Mouse (Mus musculus) MEL (cell line): Measurements from ENCODE around the gene Gm12569. TPM values are rescaled to one million over a fixed set of nuclear protein-coding genes. Genes with fewer than 3 reads are reported as not detected.
A peak's percentile ranks its signal among the peaks of the same experiment; 100 is the strongest.

Experiments
- DNase-seq: peaks from one replicate; pipeline ENCODE4 v3.0.0; 2011; ENCODE audit warnings: low read depth, low spot score
- H3K27ac ChIP-seq: 2 replicates; pipeline ENCODE4 v1.5.1; 2012; ENCODE audit warnings: low read depth, mild to moderate bottlenecking, control low read depth, low read length, moderate library complexity; ENCODE audit not compliant: control insufficient read depth
- H3K27me3 ChIP-seq, 2 experiments: fragments of 150-350 bp in 1 of 2; sonication (generic) in 1 of 2; 2 replicates each; pipeline ENCODE4 v1.6.1; 2012; ENCODE audit warnings: low read length in 2 of 2, mild to moderate bottlenecking in 2 of 2, improper control_type of control experiment in 1 of 2, moderate library complexity in 1 of 2; ENCODE audit not compliant: insufficient read depth in 2 of 2, control insufficient read depth in 1 of 2
- H3K36me3 ChIP-seq, 2 experiments: 2 replicates each; pipeline ENCODE4 v1.6.1; 2012 to 2014; ENCODE audit warnings: low read length in 2 of 2, improper control_type of control experiment in 1 of 2, inconsistent platforms in 1 of 2, mild to moderate bottlenecking in 1 of 2; ENCODE audit not compliant: insufficient read depth in 2 of 2, control insufficient read depth in 1 of 2
- H3K4me1 ChIP-seq, 2 experiments: fragments of 150-350 bp in 1 of 2; sonication (generic) in 1 of 2; 2 replicates each; pipeline ENCODE4 v1.6.1; 2012; ENCODE audit warnings: low read length in 2 of 2, improper control_type of control experiment in 1 of 2, mild to moderate bottlenecking in 1 of 2; ENCODE audit not compliant: insufficient read depth in 2 of 2, control insufficient read depth in 1 of 2
- H3K4me3 ChIP-seq, 2 experiments: fragments of 150-350 bp in 1 of 2; sonication (generic) in 1 of 2; 2 replicates each; pipeline ENCODE4 v1.5.1; 2012; ENCODE audit warnings: low read depth in 2 of 2, low read length in 2 of 2, mild to moderate bottlenecking in 2 of 2, moderate library complexity in 2 of 2, control low read depth in 1 of 2, improper control_type of control experiment in 1 of 2; ENCODE audit not compliant: control insufficient read depth in 1 of 2, insufficient read depth in 1 of 2
- H3K79me2 ChIP-seq: 2 replicates; pipeline ENCODE4 v1.6.1; 2012; ENCODE audit warnings: mild to moderate bottlenecking, low read length, moderate library complexity; ENCODE audit not compliant: control insufficient read depth, poor library complexity, insufficient read depth
- H3K9ac ChIP-seq: 2 replicates; pipeline ENCODE4 v1.6.1; 2012; ENCODE audit warnings: low read depth, mild to moderate bottlenecking, control low read depth, low read length, moderate library complexity; ENCODE audit not compliant: control insufficient read depth, poor library complexity, severe bottlenecking
- H3K9me3 ChIP-seq: fragments of 150-350 bp; sonication (generic); replicated peaks from 2 replicates; pipeline ENCODE4 v1.6.1; 2012; ENCODE audit warnings: mild to moderate bottlenecking, low read length, improper control_type of control experiment, moderate library complexity; ENCODE audit not compliant: insufficient read depth
- BHLHE40 ChIP-seq: IDR thresholded peaks from 2 replicates; pipeline ENCODE4 v1.6.1; 2012; ENCODE audit warnings: low read depth, mild to moderate bottlenecking, inconsistent platforms, low read length, improper control_type of control experiment, borderline replicate concordance
- CHD2 ChIP-seq: IDR thresholded peaks from 2 replicates; pipeline ENCODE4 v1.6.1; 2011; ENCODE audit warnings: low read length, improper control_type of control experiment
- CTCF ChIP-seq, 3 experiments: IDR thresholded peaks in 2 of 3; conservative IDR thresholded peaks in 1 of 3; 2 replicates each; pipeline ENCODE4 v1.5.1; 2011 to 2012; ENCODE audit warnings: low read length in 3 of 3, low read depth in 2 of 3, mild to moderate bottlenecking in 2 of 3, improper control_type of control experiment in 1 of 3, inconsistent platforms in 1 of 3, mixed read lengths in 1 of 3, moderate library complexity in 1 of 3; ENCODE audit not compliant: control insufficient read depth in 1 of 3, insufficient read depth in 1 of 3, poor library complexity in 1 of 3, severe bottlenecking in 1 of 3
- E2F4 ChIP-seq: IDR thresholded peaks from 2 replicates; pipeline ENCODE4 v1.6.1; 2011; ENCODE audit warnings: low read depth, low read length, improper control_type of control experiment, borderline replicate concordance
- ELF1 ChIP-seq: IDR thresholded peaks from 2 replicates; pipeline ENCODE4 v1.6.1; 2014; ENCODE audit warnings: low read depth, mild to moderate bottlenecking, inconsistent platforms, low read length, improper control_type of control experiment, moderate library complexity
- ETS1 ChIP-seq: IDR thresholded peaks from 2 replicates; pipeline ENCODE4 v1.6.1; 2012; ENCODE audit warnings: low read depth, mild to moderate bottlenecking, inconsistent platforms, low read length, improper control_type of control experiment, moderate library complexity
- GABPA ChIP-seq: IDR thresholded peaks from 2 replicates; pipeline ENCODE4 v1.6.1; 2012; ENCODE audit warnings: low read depth, mild to moderate bottlenecking, inconsistent platforms, low read length, improper control_type of control experiment, moderate library complexity
- HCFC1 ChIP-seq: IDR thresholded peaks from 2 replicates; pipeline ENCODE4 v1.6.1; 2012; ENCODE audit warnings: low read depth, mild to moderate bottlenecking, inconsistent platforms, low read length, improper control_type of control experiment, moderate library complexity
- JUND ChIP-seq: IDR thresholded peaks from 2 replicates; pipeline ENCODE4 v1.6.1; 2011; ENCODE audit warnings: low read depth, mild to moderate bottlenecking, improper control_type of control experiment, low read length
- KAT2A ChIP-seq: conservative IDR thresholded peaks from 2 replicates; pipeline ENCODE4 v1.6.1; 2012; ENCODE audit warnings: low read depth, low read length, improper control_type of control experiment, inconsistent platforms
- MAFK ChIP-seq: IDR thresholded peaks from 2 replicates; pipeline ENCODE4 v1.6.1; 2011; ENCODE audit warnings: low read depth, mild to moderate bottlenecking, low read length, improper control_type of control experiment, borderline replicate concordance
- MAX ChIP-seq: IDR thresholded peaks from 2 replicates; pipeline ENCODE4 v1.6.1; 2011; ENCODE audit warnings: low read length, improper control_type of control experiment
- MAZ ChIP-seq: IDR thresholded peaks from 2 replicates; pipeline ENCODE4 v1.6.1; 2012; ENCODE audit warnings: low read depth, mild to moderate bottlenecking, inconsistent platforms, low read length, improper control_type of control experiment
- MEF2A ChIP-seq: IDR thresholded peaks from 2 replicates; pipeline ENCODE4 v1.6.1; 2014; ENCODE audit warnings: low read depth, mild to moderate bottlenecking, inconsistent platforms, low read length, improper control_type of control experiment; ENCODE audit not compliant: poor library complexity, insufficient replicate concordance, severe bottlenecking; ENCODE audit errors: extremely low read depth
- MXI1 ChIP-seq: IDR thresholded peaks from 2 replicates; pipeline ENCODE4 v1.6.1; 2011; ENCODE audit warnings: mild to moderate bottlenecking, low read depth, low read length, improper control_type of control experiment
- MYB ChIP-seq: IDR thresholded peaks from 2 replicates; pipeline ENCODE4 v1.6.1; 2011; ENCODE audit warnings: mild to moderate bottlenecking, low read depth, low read length, improper control_type of control experiment
- MYC ChIP-seq: IDR thresholded peaks from 2 replicates; pipeline ENCODE4 v1.6.1; 2011; ENCODE audit warnings: low read depth, mild to moderate bottlenecking, low read length, improper control_type of control experiment, moderate library complexity
- NRF1 ChIP-seq: IDR thresholded peaks from 2 replicates; pipeline ENCODE4 v1.6.1; 2014; ENCODE audit warnings: low read depth, mild to moderate bottlenecking, inconsistent platforms, low read length, improper control_type of control experiment, moderate library complexity; ENCODE audit not compliant: poor library complexity, insufficient read depth, severe bottlenecking
- POLR2A ChIP-seq, 2 experiments: IDR thresholded peaks; 2 replicates each; pipeline ENCODE4 v1.6.1; 2011 to 2012; ENCODE audit warnings: low read length in 2 of 2, mild to moderate bottlenecking in 2 of 2, control low read depth in 1 of 2, improper control_type of control experiment in 1 of 2, low read depth in 1 of 2, moderate library complexity in 1 of 2; ENCODE audit not compliant: control insufficient read depth in 1 of 2, insufficient read depth in 1 of 2, poor library complexity in 1 of 2
- POLR2AphosphoS2 ChIP-seq: IDR thresholded peaks from 2 replicates; pipeline ENCODE4 v1.6.1; 2011; ENCODE audit warnings: low read length, improper control_type of control experiment
- POLR2AphosphoS5 ChIP-seq: IDR thresholded peaks from 2 replicates; pipeline ENCODE4 v1.6.1; 2012; ENCODE audit warnings: low read depth, borderline replicate concordance, mild to moderate bottlenecking, inconsistent platforms, low read length, moderate library complexity, mixed read lengths
- RAD21 ChIP-seq: IDR thresholded peaks from 2 replicates; pipeline ENCODE4 v1.6.1; 2011; ENCODE audit warnings: mild to moderate bottlenecking, low read depth, low read length, improper control_type of control experiment
- RCOR1 ChIP-seq: IDR thresholded peaks from 2 replicates; pipeline ENCODE4 v1.6.1; 2012; ENCODE audit warnings: low read depth, mild to moderate bottlenecking, inconsistent platforms, low read length, improper control_type of control experiment
- SMC3 ChIP-seq: IDR thresholded peaks from 2 replicates; pipeline ENCODE4 v1.6.1; 2011; ENCODE audit warnings: low read depth, low read length, improper control_type of control experiment
- TAL1 ChIP-seq: IDR thresholded peaks from 2 replicates; pipeline ENCODE4 v1.6.1; 2012; ENCODE audit warnings: mild to moderate bottlenecking, inconsistent platforms, low read length, moderate library complexity, mixed read lengths
- TBP ChIP-seq: IDR thresholded peaks from 2 replicates; pipeline ENCODE4 v1.8.0; 2011; ENCODE audit warnings: low read depth, low read length, improper control_type of control experiment
- TCF12 ChIP-seq: IDR thresholded peaks from 2 replicates; pipeline ENCODE4 v1.6.1; 2014; ENCODE audit warnings: low read depth, mild to moderate bottlenecking, inconsistent platforms, low read length, improper control_type of control experiment, moderate library complexity
- UBTF ChIP-seq: IDR thresholded peaks from 2 replicates; pipeline ENCODE4 v1.6.1; 2012; ENCODE audit warnings: low read depth, mild to moderate bottlenecking, inconsistent platforms, low read length, improper control_type of control experiment, moderate library complexity, borderline replicate concordance; ENCODE audit not compliant: insufficient read depth
- USF1 ChIP-seq: IDR thresholded peaks from 2 replicates; pipeline ENCODE4 v1.6.1; 2014; ENCODE audit warnings: low read depth, mild to moderate bottlenecking, inconsistent platforms, low read length, improper control_type of control experiment, moderate library complexity
- USF2 ChIP-seq, 2 experiments: IDR thresholded peaks; 2 replicates each; pipeline ENCODE4 v1.6.1; 2011 to 2012; ENCODE audit warnings: improper control_type of control experiment in 2 of 2, low read length in 2 of 2, borderline replicate concordance in 1 of 2, inconsistent platforms in 1 of 2, low read depth in 1 of 2, mild to moderate bottlenecking in 1 of 2; ENCODE audit not compliant: insufficient read depth in 1 of 2
- ZC3H11A ChIP-seq: IDR thresholded peaks from 2 replicates; pipeline ENCODE4 v1.6.1; 2012; ENCODE audit warnings: low read depth, mild to moderate bottlenecking, inconsistent platforms, low read length, improper control_type of control experiment
- ZKSCAN1 ChIP-seq: IDR thresholded peaks from 2 replicates; pipeline ENCODE4 v1.6.1; 2012; ENCODE audit warnings: low read depth, mild to moderate bottlenecking, inconsistent platforms, low read length, improper control_type of control experiment, moderate library complexity
- ZMIZ1 ChIP-seq: IDR thresholded peaks from 2 replicates; pipeline ENCODE4 v1.6.1; 2012; ENCODE audit warnings: low read depth, mild to moderate bottlenecking, inconsistent platforms, low read length, improper control_type of control experiment, moderate library complexity
- ZNF384 ChIP-seq: IDR thresholded peaks from 2 replicates; pipeline ENCODE4 v1.6.1; 2012; ENCODE audit warnings: low read depth, mild to moderate bottlenecking, inconsistent platforms, low read length, improper control_type of control experiment
- polyA plus RNA-seq, 2 experiments: library from polyadenylated mRNA; stranded (reverse) in 1 of 2; unstranded in 1 of 2; fragments of >175 nt in 1 of 2; fragments of >200 nt in 1 of 2; gene quantifications; 2 replicates each; pipeline versions ENCODE4 v1.2.1 to v1.2.4; 2012; ENCODE audit warnings: low replicate concordance in 2 of 2, low read depth in 1 of 2; ENCODE audit not compliant: insufficient read length in 2 of 2, insufficient read depth in 1 of 2, missing spikeins in 1 of 2
- total RNA-seq: library from RNA; depleted of rRNA; stranded (reverse); fragments of 300-350 nt; gene quantifications from 2 replicates; pipeline ENCODE4 v1.2.3, GENCODE M21; 2012

Gene Gm12569
- total and polyA plus RNA-seq, 3 experiments = not detected

DNA sequence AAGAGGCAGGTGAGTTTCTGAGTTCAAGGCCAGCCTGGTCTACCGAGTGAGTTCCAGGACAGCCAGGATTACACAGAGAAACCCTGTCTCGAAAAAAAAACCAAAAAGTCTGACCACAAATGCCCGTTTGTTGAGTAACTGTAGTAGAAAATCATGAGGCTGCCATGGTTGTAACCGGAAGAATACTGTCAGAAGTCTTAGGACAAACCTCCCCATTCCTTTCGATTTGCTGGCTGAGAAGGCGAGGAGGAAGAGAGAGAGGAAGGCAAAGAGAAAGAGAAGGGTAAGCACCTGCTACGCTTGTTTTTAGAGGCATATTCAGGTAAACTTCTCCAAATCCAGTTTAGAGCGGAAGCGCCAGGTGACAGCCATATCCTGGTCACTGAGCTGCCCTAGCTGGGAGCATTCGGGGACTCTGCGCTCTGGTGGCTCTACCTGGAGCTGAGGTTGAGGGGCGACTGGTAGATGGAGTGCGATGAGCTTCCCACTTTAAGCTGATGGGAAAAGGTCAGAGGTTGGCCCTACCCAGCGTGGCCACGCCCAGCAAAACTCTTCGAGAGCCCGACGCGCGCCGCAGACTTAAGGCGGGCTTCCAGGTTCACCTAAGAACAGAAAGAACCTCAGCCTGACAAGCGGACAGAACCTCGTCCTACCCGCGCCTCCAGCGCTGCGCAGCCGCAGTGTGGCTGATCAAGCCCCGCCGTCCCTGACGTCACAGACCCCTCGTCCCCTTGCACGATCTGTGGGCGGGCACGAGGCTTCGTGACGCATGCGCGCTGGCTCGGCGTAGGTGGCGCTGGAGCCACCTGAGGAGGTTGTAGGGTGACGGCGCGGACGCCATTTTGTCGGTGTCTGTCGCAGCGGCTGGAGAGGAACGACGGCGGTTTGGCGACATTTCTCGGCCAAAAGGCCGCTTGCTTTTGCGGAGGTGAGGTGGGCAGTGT is 42.3 kb downstream of the Gm12569 start, which contains the start of gene BC049762:
TSS of gene BC049762 (minus strand) at position 705 of the 944 bp plus-strand sequence.
- peak within 1 kb of the TSS; percentile 68 for H3K27ac ChIP-seq
- peaks cover 9 to 30% of the 10 kb centered on the region in 2 experiments for H3K36me3 ChIP-seq
- H3K27me3 ChIP-seq = no peaks in the 10 kb centered on the region
- H3K9me3 ChIP-seq = no peaks in the 10 kb centered on the region
- H3K79me2 ChIP-seq = peaks cover 39% of the 10 kb centered on the region
- H3K4me1 ChIP-seq = peaks cover 8 to 16% of the 10 kb centered on the region in 2 experiments
- H3K9ac ChIP-seq = peak within 1 kb of the TSS; percentile 90
- DNase-seq = peak; percentile 99
- peak within 1 kb of the TSS; percentile 71 to 79 for H3K4me3 ChIP-seq
- TF ChIP-seq BHLHE40 (no peak; the same call in 1 of the 2 replicates), MYB (no peak), RCOR1 (no peak), SMC3 (no peak), HCFC1 (peak; percentile 80), TCF12 (peak; percentile 59), MAX (peak; percentile 91), MAFK (no peak), MAZ (0 out of 2 replicates have a peak, but pooled peaks have one; percentile 13), CHD2 (no peak), GABPA (no peak), ELF1 (no peak), NRF1 (peak; percentile 100), RAD21 (no peak), ZMIZ1 (peak; percentile 86; the same call in 1 of the 2 replicates), ETS1 (peak; percentile 49), MXI1 (no peak; the same call in none of the 2 replicates), TBP (peak; percentile 82), ZNF384 (no peak), JUND (no peak), ZC3H11A (no peak), TAL1 (no peak), POLR2AphosphoS2 (peak; percentile 88), MEF2A (no peak), POLR2AphosphoS5 (peak; percentile 86), ZKSCAN1 (no peak), E2F4 (peak; percentile 88; the same call in 1 of the 2 replicates), CTCF (IDR thresholded peaks at IDR 0.05 in 2 of 3, conservative IDR thresholded peaks at IDR 0.05 in 1 of 3; ENCODE audit: control insufficient read depth in 1 of 3, insufficient read depth in 1 of 3, low read depth in 2 of 3, low read length in 3 of 3, poor library complexity in 1 of 3, severe bottlenecking in 1 of 3) (no peak), POLR2A (IDR thresholded peaks at IDR 0.05; ENCODE audit: control insufficient read depth in 1 of 2, insufficient read depth in 1 of 2, low read depth in 1 of 2, low read length in 2 of 2, poor library complexity in 1 of 2) (peak; percentile 98 to 99), KAT2A (no peak; the same call in 1 of the 2 replicates), MYC (peak; percentile 84), UBTF (no peak), USF1 (peak; percentile 81), USF2 (IDR thresholded peaks at IDR 0.05; ENCODE audit: borderline replicate concordance in 1 of 2, insufficient read depth in 1 of 2, low read depth in 1 of 2, low read length in 2 of 2) (no peak)
